Mouse (Mus musculus) spleen, postnatal 10 days (tissue): ENCODE data around the gene St6galnac1.
"Not testable (repeated sequence)": the region's sequence is repeated elsewhere in the genome, so short reads cannot be mapped to it uniquely, and the experiment has no call there.

ENCODE experiments used
- DNase-seq, 2 experiments: peaks; one replicate each; pipeline ENCODE4 v3.0.0; 2021 to 2022; ENCODE audit warnings: low spot score in 2 of 2

St6galnac1 gene

DNA sequence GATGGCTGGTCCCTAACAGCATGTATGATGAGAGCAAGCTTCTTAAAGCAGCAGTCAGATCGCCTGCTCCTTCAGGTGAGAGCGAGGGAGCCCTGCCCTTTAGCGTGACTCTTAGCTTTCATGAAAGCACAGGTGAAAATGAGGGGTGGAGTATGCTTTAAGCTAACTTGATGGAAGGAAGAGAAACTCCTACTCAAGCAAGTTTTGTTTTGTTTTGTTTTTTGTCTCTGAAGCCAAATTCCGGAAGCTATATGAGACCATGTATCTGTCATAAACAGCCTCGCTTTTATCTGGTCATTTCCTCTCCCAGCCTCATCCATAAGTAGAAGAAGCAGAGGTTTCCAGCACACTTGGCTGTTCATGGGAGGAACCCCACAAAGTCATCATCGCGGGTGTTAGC lies at the start of gene St6galnac1:
Gene St6galnac1 (minus strand): TSS at position 101 of the 400 bp plus-strand sequence.
- no peak for DNase-seq

GRCm38 (mm10) chr11:116823885-116824284 lies 48.6 kb upstream of the St6galnac1 start:
- not testable (repeated sequence) for DNase-seq

DNA sequence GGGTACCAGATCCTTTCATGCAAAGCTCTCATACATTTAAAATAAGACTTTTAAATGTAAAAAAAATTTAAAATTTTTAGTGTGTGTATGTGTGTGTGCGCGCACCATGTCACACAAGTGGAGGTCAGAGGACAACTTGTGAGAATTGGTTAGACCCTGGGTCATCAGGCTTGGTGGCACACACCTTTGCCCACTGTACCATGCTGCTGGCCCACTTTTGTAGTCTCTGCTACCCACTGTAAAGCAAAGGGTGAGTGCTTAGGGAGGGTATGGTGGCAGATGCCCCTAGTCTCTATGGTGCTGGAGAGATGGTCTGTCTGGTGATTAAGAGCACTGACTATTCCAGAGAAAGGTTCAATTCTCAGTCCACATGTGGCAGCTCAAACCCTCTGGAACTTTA lies 47.9 kb upstream of the St6galnac1 start:
- DNase-seq, result no peak

DNA sequence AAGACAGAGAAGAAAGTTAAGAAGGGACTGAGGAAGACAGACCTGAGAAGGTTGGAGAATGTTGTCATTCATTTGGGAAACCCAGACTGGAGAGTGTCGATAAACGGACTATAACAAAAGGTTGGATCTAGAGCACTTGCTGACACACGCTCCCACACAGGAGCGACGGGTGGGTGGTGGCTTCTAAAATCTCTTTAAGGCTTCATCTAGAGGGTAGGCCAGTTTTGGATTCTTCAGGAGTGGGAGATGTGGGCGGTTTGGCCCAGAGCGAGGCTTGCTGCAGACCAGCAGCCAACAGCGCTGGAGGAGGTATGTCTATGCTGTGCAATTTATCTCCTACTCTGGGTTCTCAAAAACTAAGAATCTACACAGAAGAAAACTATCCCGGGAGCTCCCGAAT lies 47.3 kb upstream of the St6galnac1 start:
- DNase-seq, result no peak

GRCm38 (mm10) chr11:116822215-116822614 lies 46.9 kb upstream of the St6galnac1 start:
- no peak for DNase-seq

- no peak for DNase-seq
Measured at GRCm38 (mm10) chr11:116821057-116821940, 46.0 kb upstream of the St6galnac1 start.

DNA sequence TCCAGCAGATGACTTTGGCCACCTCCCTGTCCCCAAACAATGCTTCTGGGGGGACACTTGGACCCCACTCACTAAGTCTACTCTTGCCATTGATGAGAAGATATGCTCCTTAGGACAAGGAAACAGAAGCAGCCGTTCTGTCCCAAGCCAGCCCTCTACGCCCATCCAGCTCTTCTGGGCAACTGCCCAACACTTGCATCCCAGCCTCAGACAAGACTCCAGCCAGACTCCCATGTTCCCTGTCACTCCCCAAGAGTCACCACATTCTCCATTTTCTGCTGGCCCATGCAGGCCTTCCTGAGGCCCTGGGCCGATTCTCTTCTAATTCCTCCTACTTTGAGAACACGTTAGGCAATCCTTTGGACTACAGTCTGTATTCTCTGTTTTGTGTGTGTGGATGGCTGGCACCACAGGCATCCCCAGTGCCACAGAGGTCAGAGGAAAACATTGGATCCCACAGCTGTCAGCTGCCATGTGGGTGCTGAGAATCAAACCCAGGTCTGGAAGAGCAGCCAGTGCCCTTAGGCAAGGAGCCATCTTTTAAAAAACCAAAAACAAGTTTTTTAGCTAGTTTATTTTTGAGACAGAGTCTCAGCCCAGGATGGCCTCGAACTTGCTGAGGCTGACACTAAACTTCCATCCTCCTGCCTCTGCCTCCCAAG lies 44.8 kb upstream of the St6galnac1 start:
- no peak for DNase-seq

DNA sequence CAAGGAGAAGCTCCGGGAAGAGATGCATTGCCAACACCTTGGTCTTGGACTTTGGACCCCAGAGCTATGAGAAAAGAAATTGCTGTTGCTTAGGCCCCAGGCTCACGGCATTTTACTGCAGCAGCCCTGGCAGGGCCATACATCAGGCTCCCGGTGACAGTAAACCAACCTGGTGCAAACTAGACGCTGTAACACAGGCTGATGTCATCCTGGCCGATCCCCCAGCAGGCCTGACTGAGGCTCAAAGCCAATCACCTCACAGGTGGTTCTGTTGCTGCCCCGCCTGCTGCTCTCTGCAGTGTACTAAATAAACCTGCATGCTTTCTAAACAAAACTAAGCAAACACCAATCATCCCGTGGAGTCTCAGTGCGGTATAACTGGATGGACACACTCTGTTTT lies 43.4 kb upstream of the St6galnac1 start:
- DNase-seq, result no peak

DNA sequence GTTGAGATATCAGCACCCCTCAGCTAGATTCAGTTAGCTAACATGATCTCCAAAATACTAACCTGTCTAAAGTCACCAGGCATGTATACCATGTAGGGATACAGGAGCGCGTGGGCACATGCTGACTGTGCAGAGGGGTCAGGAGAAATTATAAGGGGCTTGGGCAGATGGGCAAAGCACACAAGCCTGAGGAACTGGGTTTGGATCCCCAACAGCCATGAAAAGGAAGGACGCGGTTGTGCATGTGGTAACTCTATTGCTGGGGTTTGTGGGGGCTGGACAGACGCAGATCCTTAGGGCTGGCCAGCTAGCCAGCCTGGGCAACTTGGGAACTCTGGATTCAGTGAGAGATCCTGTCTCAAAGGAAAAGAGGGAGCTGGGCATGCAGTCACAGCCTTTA lies 42.3 kb upstream of the St6galnac1 start:
- no peak for DNase-seq

DNA sequence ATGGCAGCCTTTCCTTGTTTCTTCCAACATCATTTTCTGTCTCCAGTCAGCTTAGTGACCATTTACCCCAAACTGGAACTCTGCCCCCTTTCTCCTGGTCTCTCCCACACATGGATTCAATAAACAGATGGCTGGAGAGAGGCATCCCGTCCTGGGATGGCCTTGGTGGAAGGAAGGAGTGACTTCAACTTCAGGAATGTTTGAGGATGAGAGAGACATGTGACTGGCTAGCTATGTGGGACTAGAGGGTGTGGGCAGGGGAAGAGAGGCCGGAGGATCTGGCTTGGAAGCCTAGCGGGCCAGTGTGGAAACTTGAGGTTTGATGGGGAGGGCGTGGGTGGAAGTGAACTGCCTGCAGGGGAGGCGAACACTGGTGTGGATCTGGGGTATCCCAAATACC lies 41.5 kb upstream of the St6galnac1 start:
- DNase-seq, result no peak

GRCm38 (mm10) chr11:116814884-116815415 lies 39.6 kb upstream of the St6galnac1 start:
- DNase-seq, result no peak

DNA sequence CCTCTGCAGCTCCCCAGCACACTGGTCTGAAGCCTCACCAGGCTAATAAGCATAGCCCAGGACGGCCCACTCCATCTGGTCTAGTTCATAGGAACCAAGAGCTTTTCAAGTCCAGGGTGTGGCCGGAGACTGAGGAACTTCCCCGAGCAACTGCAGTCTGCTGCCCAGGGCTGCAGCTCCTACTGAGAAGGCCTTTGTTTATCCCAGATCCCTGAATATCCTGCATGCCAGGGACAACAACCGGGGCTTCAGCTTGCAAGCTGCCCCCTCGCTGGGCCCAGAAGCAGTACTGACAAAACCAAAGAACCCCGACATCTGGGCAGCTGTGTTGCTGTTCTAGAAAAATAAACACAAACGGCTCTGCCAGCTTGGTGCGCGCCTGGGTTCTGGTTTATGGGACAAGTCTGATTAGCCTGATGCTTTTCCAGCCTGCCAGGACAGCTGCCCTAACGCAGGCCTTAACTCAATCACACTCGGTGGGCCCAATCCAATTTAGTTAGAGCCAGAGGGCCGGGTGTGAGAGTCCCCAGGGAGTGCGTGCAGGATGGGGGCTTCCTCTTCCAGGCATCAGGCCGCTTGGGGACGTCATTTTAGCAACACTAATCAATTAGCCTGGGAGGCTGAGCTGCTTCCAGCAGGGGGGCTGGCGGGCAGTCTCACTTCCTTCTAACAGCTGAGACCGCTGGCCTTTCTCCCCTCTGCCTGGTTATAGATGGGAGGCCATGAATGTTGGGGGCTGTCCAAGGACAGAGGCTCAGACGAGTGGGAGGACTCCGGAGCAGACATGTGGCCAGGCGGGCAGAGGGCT lies 39.0 kb upstream of the St6galnac1 start:
- peak in 1 of 2 experiments; percentile 57 for DNase-seq

DNA sequence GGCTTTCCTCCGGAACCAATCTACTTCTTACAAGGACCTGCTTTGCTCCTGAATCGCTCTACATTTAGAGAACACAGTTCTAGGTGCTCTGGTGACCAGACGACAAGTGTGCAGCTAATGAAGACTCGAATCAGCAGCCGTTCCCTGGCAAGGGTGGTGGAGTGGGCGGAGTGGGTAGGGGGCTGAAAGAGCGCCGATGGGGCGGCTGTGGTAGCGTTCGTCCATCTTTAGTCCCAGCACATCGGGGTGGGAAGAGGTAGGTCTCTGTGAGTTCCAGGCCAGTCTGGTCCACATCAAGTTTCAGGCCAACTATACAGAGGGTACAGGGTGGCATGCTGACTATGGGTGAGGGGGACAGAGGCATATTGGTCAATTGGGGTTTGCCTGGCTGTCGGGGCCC lies 38.3 kb upstream of the St6galnac1 start:
- no peak for DNase-seq

DNA sequence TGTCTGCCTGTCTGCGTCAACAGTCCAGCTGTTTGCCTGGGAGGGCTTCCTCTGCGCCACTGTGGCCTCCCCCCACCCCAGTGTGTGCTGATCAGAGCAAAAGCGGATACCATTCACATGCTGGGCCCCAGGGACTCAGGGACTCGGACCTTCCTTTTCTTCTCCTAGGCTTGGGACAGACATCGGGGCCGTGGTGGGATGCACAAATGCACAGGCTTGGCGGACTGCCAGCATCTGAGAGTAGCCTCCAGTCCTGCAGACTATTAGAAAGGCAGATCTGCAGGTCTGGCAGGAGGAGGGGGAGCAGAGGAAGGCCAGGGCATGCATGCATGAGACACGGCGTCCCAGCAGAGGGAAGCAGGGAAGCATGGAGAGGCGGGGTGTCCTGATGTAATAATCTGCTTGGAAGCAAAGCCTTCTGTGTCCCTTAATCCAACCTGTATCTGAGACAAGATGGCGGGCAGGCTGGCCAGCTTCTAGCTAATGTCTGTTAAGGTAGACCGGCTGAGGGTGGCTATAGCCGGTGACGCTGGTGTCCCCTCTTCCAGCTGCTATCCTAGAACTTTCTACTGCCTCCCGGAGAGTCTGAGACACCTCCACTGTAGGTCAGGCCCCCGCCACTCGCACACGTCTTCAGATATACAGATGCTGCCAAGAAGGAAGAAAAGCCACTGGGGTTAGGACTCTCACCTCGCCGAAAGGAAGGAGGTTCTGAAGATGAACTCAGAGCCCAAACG lies 37.7 kb upstream of the St6galnac1 start:
- no peak for DNase-seq

DNA sequence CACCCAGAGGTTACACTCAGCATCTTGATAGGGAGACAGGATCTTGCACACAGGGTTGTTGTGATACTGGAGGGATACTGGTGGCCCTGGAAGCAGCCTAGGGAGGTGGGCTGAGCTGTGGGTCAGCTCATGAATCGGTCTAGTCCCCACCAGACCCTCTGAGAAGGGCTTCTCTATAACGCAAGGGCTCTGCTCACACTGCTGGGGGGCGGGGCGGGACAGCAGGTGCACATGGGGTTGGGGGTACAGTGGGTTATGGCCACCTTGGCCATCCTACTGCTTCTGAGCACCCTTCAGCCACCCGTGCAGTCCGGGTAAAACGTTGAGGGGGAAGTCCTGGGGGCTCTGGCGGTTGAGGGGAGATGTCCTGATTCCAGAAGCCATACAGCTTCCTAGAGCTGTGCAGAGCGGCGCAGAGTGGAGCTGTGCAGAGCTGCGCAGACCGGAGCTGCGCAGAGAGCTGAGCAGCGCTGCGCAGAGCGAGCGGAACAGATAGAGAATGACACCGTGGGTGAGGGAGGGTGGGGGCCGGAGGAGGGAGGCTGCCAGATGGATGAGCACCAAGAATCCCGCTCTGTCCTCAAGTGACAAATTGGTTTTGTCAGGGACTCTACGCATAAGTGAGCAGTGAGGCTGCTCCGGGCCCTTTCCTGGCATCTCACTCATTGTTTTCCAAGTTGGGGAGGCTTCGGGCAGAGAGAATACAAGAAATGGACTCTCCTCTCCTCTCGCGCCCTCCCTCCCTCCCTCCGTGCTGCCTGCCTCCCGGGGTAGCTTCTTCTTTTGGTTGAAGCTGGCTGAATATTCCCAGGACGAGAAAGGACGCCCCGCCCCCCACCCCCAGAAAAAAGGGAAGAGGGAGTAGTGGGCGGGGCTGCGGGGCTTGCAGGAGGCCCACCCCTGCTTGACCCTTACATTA lies 35.9 kb upstream of the St6galnac1 start:
- DNase-seq, result peak in 1 of 2 experiments; percentile 49

DNA sequence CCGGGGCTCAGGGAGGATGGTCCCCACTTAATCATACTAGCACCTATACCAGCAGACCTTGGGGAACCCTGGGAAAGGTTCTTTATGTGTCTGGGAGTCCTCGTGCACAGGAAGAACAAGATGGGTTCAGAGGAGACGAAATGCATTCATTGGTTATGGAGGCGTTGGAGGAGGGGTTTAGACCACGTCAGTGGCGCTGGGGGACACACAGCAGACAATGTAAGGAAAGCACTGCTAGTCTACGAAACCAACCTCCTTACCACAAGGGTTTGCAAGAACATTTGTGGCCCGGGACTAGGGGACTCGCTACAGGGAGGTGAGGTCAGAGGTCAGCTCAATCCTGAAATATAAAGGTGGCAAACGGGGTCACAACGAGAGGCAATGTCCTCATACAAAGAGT lies 35.2 kb upstream of the St6galnac1 start:
- no peak for DNase-seq

DNA sequence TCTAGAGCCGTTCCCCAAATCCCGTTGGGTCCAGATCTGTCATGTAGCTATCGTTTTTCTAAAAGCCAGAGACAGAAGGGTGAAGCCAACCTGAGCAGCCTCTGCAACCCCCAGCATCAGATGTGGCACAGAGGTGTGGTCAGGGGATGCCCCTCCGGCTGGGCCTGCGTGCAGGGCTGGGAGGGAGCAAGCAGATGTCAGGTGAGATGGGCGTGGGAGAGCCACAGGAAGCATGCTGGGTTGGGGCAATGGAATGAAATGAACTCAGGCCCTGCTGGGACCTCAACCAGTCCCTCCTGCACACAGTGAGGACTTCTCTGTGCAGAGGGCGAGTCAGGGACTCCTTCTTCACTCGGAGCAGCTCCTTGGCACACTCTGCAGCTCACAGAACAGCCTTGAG lies 34.2 kb upstream of the St6galnac1 start:
- DNase-seq, result no peak

GRCm38 (mm10) chr11:116808811-116809395 lies 33.6 kb upstream of the St6galnac1 start:
- DNase-seq, result no peak

DNA sequence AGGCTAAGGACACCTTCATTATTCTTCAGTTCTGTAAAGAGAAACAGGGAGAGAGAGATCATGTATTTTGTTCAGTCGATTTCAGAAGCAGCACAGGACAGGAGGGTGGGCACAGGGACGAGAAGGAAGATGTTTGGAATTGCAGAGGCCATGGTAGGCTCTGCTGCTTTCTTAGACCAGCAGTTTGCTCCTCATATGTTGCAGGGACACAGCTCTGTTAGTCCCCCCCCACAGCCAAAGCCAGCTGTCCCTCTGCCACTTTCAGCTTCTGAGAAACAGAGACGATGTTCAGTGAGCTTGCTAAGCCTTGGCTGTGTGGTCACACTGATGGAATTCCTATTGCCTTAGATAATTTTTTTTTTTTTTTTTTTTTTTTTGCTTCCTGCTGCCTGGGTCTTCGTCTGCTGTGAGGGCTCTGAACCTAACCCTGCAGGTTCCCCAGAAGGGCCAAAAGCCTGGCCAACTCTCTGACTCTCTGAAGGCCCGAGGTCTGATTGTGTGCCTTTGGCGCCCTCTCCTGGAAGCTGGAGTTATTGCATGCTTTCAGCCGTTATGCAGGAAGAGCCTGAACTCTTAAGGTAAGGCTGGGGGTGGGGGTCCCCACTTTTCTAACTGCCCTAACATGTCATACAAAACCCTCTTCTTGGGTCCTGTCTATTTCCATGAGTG lies 32.8 kb upstream of the St6galnac1 start:
- peak; percentile 70 to 84 for DNase-seq
